Mouse (Mus musculus): ENCODE data around the gene Timm17b.
"Not testable (repeated sequence)": the region's sequence is repeated elsewhere in the genome, so short reads cannot be mapped to it uniquely, and the experiment has no call there.

Gene Timm17b

DNA sequence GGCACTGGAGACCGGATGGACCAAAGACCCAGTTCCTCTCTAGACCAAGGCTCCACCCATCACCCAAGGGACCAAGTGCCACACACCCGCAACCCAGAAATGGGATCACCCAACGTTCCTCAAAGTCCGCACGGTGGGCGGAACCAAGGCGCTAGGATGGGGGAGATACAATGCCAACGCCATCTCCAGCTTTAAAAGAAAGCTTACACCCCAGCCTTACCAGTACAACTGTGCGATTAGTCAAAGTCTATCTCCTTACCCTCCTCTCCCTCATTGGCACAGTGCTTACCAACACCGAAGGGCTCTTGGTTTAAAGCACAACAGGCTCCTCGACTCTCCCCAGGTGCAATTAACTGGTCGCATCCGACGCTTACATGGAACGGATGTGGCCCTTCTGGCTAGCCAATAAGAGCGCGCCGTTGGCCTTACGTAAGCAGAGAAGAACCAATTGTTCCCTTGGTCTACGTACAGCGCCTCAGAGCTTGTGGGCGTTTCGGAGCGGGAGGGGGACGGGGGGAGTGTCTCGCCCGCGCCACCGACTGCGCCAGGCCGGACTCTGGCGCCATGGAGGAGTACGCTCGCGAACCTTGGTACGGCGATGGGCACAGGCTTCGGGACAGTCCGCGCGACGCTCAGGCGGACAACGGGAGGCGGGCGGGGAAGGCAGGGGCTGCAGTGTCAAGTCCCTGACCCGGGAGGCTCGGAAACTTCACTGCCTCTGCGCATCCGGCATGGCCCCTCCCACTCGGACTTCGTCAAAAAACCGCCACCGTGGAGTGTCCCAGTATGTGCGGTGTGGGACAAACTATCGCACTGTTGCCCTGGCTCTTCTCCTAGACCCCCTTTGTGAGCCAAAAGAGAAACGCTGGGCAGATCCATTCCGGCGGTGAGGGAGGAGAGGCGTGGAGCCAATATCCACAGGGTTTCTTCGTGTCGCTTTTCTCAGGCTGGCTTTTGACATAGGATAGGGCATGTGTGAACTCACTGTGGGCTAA is at the start of gene Timm17b, which contains the start of gene Pqbp1:
Timm17b (plus strand) TSS at position 478 of the 995 bp plus-strand sequence.
Pqbp1 (minus strand) TSS at position 390 of the 995 bp plus-strand sequence.
- peak; percentile 80 to 88 for DNase-seq (ENCODE audit: low spot score in 2 of 2)

GRCm38 (mm10) chrX:7854578-7854977 is 44.6 kb upstream of the Timm17b start:
- DNase-seq (ENCODE audit: low spot score in 2 of 2), result peak in 1 of 2 experiments; percentile 41

DNA sequence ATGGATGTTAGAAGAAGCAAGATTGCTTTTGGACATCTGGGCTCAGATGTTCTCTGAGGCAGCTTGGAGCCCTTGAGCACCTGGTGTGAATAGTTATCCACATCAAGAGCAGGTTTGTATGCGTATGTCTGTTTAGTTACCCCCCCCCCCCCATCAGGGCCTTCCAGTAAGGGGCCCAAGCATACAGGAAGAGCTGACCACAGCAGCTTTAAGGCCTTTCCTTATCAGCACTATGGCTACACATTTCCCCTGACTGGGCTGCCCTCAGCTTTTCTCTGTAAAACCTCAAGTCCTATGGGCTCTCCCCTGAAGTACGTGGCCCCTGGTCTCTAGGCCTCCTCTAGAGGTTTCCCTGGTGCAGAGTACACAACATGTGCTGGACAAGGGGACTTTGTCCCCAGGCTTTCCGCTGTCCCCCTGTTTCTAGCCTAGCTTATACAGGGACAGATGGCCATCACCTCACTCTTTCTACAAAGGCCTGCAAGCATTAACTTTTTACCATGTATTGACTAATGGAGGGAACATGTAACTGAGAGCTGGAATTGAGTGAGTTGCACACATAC is 39.9 kb upstream of the Timm17b start:
- DNase-seq (ENCODE audit: low spot score in 2 of 2), result no peak

- no peak for DNase-seq (ENCODE audit: low spot score in 2 of 2)
Observed at GRCm38 (mm10) chrX:7863181-7863580, 36.0 kb upstream of the Timm17b start.

DNA sequence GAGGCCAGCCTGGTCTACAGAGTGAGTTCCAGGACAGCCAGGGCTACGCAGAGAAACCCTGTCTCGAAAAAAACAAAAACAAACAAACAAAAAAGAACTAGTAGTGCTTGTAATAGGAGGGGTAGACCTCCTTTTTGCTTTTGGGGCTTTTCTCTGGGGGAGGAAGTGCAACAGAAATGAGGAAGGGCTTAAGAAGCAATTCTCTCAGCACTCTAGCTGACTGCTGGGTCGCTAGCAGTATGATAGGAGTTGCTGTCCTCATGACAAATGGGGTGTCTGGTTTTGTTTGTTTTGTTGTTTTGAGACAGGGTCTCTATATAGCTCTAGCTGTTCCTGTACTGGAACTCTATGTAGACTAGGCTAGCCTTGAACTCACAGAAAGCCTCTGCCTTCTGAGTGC is 34.6 kb upstream of the Timm17b start:
- no peak for DNase-seq (ENCODE audit: low spot score in 2 of 2)

DNA sequence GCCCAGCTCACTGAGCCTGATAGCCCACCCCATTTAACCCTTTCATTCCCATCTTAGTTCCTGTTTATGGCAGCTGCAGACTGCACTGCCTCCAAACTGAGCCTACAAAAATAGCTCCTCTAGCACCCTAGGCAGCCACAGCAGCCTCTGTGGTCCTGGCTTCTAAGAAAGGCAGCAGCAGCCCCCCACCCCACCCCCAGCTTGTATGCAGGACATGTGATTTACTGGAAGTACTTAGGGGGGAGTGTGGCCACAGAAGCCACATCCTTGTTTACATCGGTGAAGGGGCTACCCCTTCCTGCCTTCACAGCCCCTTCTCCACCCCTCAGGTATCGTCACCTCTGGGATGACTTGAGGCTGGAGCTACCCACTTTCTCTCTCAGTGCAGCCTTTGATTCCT is 33.8 kb upstream of the Timm17b start:
- no peak for DNase-seq (ENCODE audit: low spot score in 2 of 2)

DNA sequence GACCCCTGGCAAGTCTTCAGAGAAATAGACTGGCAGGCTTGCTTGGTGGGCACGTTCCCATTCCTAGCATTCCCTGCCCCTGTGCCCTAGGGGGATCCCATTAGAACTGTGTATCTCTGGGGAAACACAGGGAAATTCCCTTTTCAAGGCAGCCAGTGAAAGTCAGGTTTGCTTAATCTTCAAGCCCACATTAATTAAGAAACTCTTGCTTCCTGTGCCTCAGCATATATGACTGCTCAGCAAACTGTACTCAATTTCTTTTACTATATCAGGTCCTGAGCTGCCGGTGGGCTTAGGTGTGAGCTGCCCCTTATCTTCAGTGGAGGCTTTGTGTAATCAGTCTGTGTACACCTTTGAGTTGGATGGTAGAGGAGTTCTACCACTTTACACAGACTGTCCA is 33.4 kb upstream of the Timm17b start:
- DNase-seq (ENCODE audit: low spot score in 2 of 2), result no peak

- DNase-seq (ENCODE audit: low spot score in 2 of 2), result no peak
Observed at GRCm38 (mm10) chrX:7867141-7867540, 32.0 kb upstream of the Timm17b start.

DNA sequence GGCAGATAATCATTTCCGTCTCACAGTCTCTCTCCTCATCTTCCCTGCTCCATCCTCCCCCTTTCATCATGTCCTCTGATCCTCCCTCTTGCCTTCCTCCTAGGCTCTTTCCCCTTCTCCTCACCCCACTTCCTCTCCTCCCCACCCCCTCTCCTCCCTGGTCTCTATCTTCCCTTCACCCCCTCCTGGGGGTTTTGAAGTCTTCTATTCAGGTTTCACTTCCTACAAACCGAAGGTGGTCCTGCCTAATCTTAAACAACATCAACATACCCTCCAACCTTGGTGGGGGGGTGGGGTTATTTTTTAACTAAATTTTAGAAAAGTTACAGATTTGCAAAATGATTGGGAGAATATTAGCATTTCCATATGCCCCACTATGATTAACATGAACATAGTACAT is 30.7 kb upstream of the Timm17b start:
- DNase-seq (ENCODE audit: low spot score in 2 of 2), result no peak

- DNase-seq (ENCODE audit: low spot score in 2 of 2), result no peak
Observed at GRCm38 (mm10) chrX:7869826-7870225, 29.3 kb upstream of the Timm17b start.

DNA sequence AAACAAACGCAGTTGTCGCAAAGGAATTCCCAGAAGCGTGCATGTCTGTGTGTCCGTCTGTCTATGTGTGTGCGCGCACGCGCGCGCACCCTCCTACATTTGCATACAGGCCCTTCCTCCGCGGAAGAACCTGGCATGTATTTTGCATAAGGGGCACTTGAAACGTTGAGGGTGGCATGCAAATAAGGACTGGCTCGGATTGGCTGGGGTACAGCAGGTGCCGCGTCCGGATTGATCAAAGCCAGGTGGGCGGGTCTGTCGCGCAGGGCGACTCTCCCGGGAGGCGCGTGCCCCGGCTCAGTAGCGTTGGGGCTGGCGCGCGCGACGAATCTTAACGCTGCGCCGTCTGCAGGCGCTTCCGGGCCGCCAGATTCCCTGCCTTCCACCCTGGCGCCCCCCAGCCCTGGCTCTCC is 21.1 kb upstream of the Timm17b start, which contains the start of gene Pim2:
Pim2 (plus strand) TSS at position 256 of the 413 bp plus-strand sequence.
- peak; percentile 84 to 86 for DNase-seq (ENCODE audit: low spot score in 2 of 2)

GRCm38 (mm10) chrX:7878495-7878894 is 20.7 kb upstream of the Timm17b start:
- DNase-seq (ENCODE audit: low spot score in 2 of 2), result peak in 1 of 2 experiments; percentile 26

GRCm38 (mm10) chrX:7879819-7880218 is 19.3 kb upstream of the Timm17b start:
- peak; percentile 43 to 64 for DNase-seq (ENCODE audit: low spot score in 2 of 2)

GRCm38 (mm10) chrX:7883841-7884567 is 15.2 kb upstream of the Timm17b start, which contains the start of gene Slc35a2:
Slc35a2 (plus strand) TSS chrX:7884028.
- DNase-seq (ENCODE audit: low spot score in 2 of 2), result peak; percentile 73 to 86

DNA sequence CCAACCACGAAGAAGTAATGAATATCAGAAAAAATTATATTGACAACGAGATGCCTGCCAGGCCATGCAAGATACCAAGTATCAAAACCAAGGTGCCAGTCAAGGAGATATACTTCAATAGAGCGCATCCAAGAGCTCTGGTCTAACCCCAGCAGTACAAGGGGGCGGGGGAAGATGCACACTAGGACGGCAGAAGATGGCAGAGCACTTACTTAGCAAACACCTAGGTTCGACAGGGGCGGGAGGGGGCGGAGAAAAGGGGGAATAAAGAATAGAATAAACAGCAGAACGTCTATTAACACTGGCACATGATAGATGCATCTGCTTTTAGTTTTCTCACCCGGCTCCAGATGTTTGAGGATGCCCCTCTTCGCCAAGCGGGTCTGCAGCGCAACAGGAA is 946 bp upstream of the Timm17b start:
- DNase-seq (ENCODE audit: low spot score in 2 of 2), result no peak

DNA sequence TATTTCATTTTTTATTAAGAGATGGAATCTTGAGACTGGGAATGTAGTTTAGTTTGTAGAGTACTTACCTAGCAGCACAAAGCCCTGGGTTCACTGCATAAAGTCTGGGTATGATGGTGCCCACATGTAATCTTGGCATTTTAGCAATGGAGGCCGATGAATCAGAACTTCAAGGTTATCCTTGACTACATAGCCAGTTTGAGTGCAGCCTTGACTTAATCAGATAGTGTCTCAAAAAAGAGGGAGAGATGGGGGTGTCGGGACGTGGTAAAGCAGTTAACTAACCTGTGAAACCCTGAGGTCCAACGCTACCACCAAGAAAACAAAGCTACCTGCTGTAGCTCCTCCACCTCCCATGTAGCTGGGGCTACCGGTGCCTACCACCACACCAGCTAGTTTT is 5.3 kb downstream of the Timm17b start:
- DNase-seq (ENCODE audit: low spot score in 2 of 2), result no peak

- DNase-seq (ENCODE audit: low spot score in 2 of 2), result no peak
Observed at GRCm38 (mm10) chrX:7907735-7908134, 8.6 kb downstream of the Timm17b start, which contains the start of gene Gm10491. Gm10491 (minus strand) TSS chrX:7907835.

DNA sequence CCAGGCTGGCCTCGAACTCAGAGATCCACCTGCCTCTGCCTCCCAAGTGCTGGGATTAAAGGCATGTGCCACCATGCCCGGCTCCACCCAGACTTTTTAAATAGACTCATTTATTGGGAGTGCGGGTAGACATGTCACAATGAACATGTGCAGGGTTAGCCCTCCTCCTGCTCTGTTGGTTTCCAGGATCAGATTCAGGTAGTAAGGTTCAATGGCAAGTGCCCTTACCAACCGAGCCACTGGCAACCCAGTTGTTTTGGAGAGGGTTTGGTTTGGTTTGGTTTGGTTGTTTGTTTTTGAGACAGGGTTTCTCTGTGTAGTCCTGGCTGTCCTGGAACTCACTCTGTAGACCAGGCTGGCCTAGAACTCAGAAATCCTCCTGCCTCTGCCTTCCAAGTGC is 10.1 kb downstream of the Timm17b start, which contains the start of gene Gm10490:
Gm10490 (plus strand) TSS at position 301 of the 400 bp plus-strand sequence.
- DNase-seq (ENCODE audit: low spot score in 2 of 2), result not testable (repeated sequence)

- no peak for DNase-seq (ENCODE audit: low spot score in 2 of 2)
Observed at GRCm38 (mm10) chrX:7910473-7910872, 11.3 kb downstream of the Timm17b start.

- DNase-seq (ENCODE audit: low spot score in 2 of 2), result peak in 1 of 2 experiments; percentile 35
Observed at GRCm38 (mm10) chrX:7915669-7916068, 16.5 kb downstream of the Timm17b start.

GRCm38 (mm10) chrX:7917960-7918359 is 18.8 kb downstream of the Timm17b start:
- DNase-seq (ENCODE audit: low spot score in 2 of 2), result not testable (repeated sequence)

All from left cerebral cortex, adult 9 months (tissue).